Mouse (Mus musculus) heart, embryonic 13.5 days (tissue): ENCODE results near the gene Espl1. TPM values are rescaled to one million over a fixed set of nuclear protein-coding genes. Genes with fewer than 3 reads are reported as not detected.
"Not testable (repeated sequence)": the region's sequence is repeated elsewhere in the genome, so short reads cannot be mapped to it uniquely, and the experiment has no call there.

Experiments
- ATAC-seq: fragments of 200-750 bp; cut with Nextera tagmentation; 2 replicates; pipeline ENCODE4 v1.8.0; 2017; ENCODE audit warnings: moderate TSS enrichment; ENCODE audit not compliant: insufficient number of reproducible peaks, low FRiP score, low TSS enrichment; ENCODE audit errors: extremely low read depth
- H3K27ac ChIP-seq: fragments of 300-500 bp; sonication (generic); replicated peaks from 2 replicates; pipeline ENCODE4 v1.5.1; 2015; ENCODE audit warnings: moderate library complexity, mild to moderate bottlenecking, inconsistent platforms
- H3K27me3 ChIP-seq: fragments of 300-500 bp; sonication (generic); replicated peaks from 2 replicates; pipeline ENCODE4 v1.6.1; 2015; ENCODE audit warnings: mild to moderate bottlenecking, inconsistent platforms
- H3K36me3 ChIP-seq: fragments of 300-500 bp; sonication (generic); 2 replicates; pipeline ENCODE4 v1.6.1; 2015; ENCODE audit warnings: mild to moderate bottlenecking, inconsistent platforms
- H3K4me1 ChIP-seq: fragments of 300-500 bp; sonication (generic); 2 replicates; pipeline ENCODE4 v1.6.1; 2015; ENCODE audit warnings: inconsistent platforms
- H3K4me2 ChIP-seq: fragments of 300-500 bp; sonication (generic); 2 replicates; pipeline ENCODE4 v1.6.1; 2015; ENCODE audit warnings: inconsistent platforms, mild to moderate bottlenecking, moderate library complexity
- H3K4me3 ChIP-seq: fragments of 300-500 bp; sonication (generic); 2 replicates; pipeline ENCODE4 v1.5.1; 2015; ENCODE audit warnings: moderate library complexity, mild to moderate bottlenecking, inconsistent platforms
- H3K9ac ChIP-seq: fragments of 300-500 bp; sonication (generic); 2 replicates; pipeline ENCODE4 v1.6.1; 2015; ENCODE audit warnings: inconsistent platforms, mild to moderate bottlenecking, moderate library complexity
- H3K9me3 ChIP-seq: fragments of 300-500 bp; sonication (generic); 2 replicates; pipeline ENCODE4 v1.6.1; 2016; ENCODE audit warnings: inconsistent platforms
- WGBS: fragments of 180-500 bp; shearing (Covaris S2); methylation state at CpG from one replicate; pipeline ENCODE4 v1.1.7; 2015; ENCODE audit warnings: mixed read lengths; 5-methylcytosine and 5-hydroxymethylcytosine counted together
- polyA plus RNA-seq: library from polyadenylated mRNA; unstranded; fragments of >200 nt; fragmentation: Nextera tagmentation; extraction: Ambion mirVana; gene quantifications from 2 replicates; pipeline ENCODE4 v1.2.1, GENCODE M21; 2015

Espl1 gene
- polyA plus RNA-seq, 1 experiment from 2014 or later: 18.9 TPM

DNA sequence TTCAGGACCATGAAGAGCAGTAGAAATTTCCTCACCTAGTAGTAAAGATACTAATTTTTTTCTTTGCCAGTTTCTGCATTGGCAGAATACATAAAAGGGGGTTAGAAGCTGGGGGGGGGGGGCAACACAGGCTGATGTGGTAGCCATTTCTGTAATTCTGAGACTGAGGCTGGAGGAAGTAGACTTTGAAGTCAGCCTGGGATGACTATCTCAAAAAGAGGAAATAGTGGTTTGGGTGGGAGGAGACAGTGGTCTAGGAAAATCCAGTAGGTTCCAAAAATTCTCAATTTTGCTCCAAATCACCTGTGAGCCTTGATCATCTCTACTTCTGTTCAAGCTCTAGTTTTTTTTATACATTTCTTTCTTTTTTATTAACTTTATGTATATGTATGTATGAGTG is 15.4 kb downstream of the Espl1 start:
- Histone ChIP-seq H3K9ac (no peak overlapping the region), H3K9me3 (no peaks in the 10 kb centered on the region), H3K4me3 (no peak overlapping the region), H3K4me1 (0 out of 2 replicates have a peak, but pooled peaks cover 2% of the 10 kb centered on the region), H3K36me3 (peaks cover 95% of the 10 kb centered on the region), H3K4me2 (no peak overlapping the region), H3K27ac (no peak overlapping the region), H3K27me3 (no peaks in the 10 kb centered on the region)
- ATAC-seq: no peak

GRCm38 (mm10) chr15:102315292-102315691 is 19.2 kb downstream of the Espl1 start:
- Histone ChIP-seq H3K4me3 (no peak overlapping the region), H3K36me3 (peaks cover 95% of the 10 kb centered on the region), H3K9me3 (no peaks in the 10 kb centered on the region), H3K27ac (0 out of 2 replicates have a peak overlapping the region, but pooled peaks have one; percentile 17), H3K4me1 (0 out of 2 replicates have a peak, but pooled peaks cover 2% of the 10 kb centered on the region), H3K9ac (no peak overlapping the region), H3K27me3 (no peaks in the 10 kb centered on the region), H3K4me2 (no peak overlapping the region)
- 86% methylated on average over 8 of the region's 8 CpGs for WGBS
- ATAC-seq: no peak

GRCm38 (mm10) chr15:102316263-102316662 is 20.2 kb downstream of the Espl1 start:
- H3K27ac ChIP-seq: no peak overlapping the region
- H3K9me3 ChIP-seq: no peaks in the 10 kb centered on the region
- WGBS: 84% methylated on average over 6 of the region's 6 CpGs
- H3K9ac ChIP-seq: no peak overlapping the region
- no peak overlapping the region for H3K4me3 ChIP-seq
- no peak for ATAC-seq
- H3K4me1 ChIP-seq: no peaks in the 10 kb centered on the region
- H3K36me3 ChIP-seq: peaks cover 97% of the 10 kb centered on the region
- H3K4me2 ChIP-seq: no peak overlapping the region
- no peaks in the 10 kb centered on the region for H3K27me3 ChIP-seq

- Histone ChIP-seq H3K4me1 (peaks cover 14% of the 10 kb centered on the region), H3K4me2 (peak overlapping the region; percentile 90), H3K27me3 (no peaks in the 10 kb centered on the region), H3K36me3 (peaks cover 66% of the 10 kb centered on the region), H3K9me3 (no peaks in the 10 kb centered on the region), H3K9ac (0 out of 2 replicates have a peak overlapping the region, but pooled peaks have one; percentile 1), H3K4me3 (peak overlapping the region; percentile 22; the same call in 1 of the 2 replicates), H3K27ac (no peak overlapping the region)
- 76% methylated on average over 12 of the region's 12 CpGs for WGBS
- ATAC-seq: no peak
These were observed 28.8 kb downstream of the Espl1 start for GRCm38 (mm10) chr15:102324654-102325473.

DNA sequence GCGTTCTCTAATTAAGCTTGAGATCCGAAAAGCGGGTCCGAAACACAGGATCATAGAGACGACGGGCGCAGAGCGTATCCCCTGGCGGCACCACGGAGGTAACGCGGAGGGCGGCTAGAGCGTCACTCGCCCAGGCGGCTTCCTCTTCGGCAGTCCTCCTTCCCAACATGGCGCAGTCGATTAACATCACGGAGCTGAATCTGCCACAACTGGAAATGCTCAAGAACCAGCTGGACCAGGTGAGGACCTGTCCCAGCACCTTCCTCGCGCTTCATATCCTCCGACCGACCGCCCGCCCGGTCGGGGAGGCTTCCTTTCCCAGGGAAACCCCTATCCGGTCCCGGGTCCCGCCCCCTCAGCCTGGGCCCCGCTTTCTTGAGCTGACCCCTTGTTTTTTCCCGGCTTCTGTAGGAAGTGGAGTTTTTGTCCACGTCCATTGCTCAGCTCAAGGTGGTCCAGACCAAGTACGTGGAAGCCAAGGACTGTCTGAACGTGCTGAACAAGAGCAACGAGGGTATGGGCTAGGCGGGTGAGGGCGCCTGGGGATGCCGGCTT is 30.0 kb downstream of the Espl1 start, which contains the start of gene Pfdn5:
Gene Pfdn5, plus strand, starts transcription at position 95 of the 555 bp plus-strand sequence.
- WGBS: under 1% methylated on average over 40 of the region's 40 CpGs
- Histone ChIP-seq H3K4me2 (peak within 1 kb of the TSS; percentile 90), H3K27ac (peak within 1 kb of the TSS; percentile 60), H3K4me3 (peak within 1 kb of the TSS; percentile 66), H3K36me3 (peaks cover 66% of the 10 kb centered on the region), H3K27me3 (no peaks in the 10 kb centered on the region), H3K4me1 (peaks cover 16% of the 10 kb centered on the region), H3K9ac (peak within 1 kb of the TSS; percentile 84), H3K9me3 (no peaks in the 10 kb centered on the region)
- ATAC-seq: peak; percentile 60; the same call in 1 of the 2 replicates

DNA sequence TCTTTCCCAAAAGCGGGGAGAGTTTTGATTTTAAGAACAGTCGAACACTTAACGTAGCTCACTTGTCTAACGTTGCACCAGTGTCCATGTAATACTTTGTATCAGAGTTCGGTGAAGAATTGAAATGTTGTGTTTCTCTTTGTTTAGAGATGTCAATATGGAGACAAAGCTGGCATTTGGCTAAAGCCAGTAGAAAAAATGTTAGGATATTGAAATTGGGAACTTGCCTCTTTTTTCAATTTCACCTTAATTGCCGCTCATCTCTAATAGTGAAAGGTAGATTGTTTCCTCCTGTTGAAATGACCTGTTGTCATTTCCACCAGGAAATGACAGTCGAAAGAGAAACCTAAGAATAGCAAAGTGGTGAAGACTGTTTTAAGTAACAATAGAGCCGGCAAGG is 30.8 kb downstream of the Espl1 start:
- Histone ChIP-seq H3K4me2 (peak overlapping the region; percentile 90), H3K36me3 (peaks cover 61% of the 10 kb centered on the region), H3K27ac (peak overlapping the region; percentile 60; the same call in 1 of the 2 replicates), H3K9ac (peak overlapping the region; percentile 84), H3K27me3 (no peaks in the 10 kb centered on the region), H3K4me3 (peak overlapping the region; percentile 66), H3K9me3 (no peaks in the 10 kb centered on the region), H3K4me1 (peaks cover 20% of the 10 kb centered on the region)
- ATAC-seq: no peak
- 54% methylated on average over 8 of the region's 8 CpGs for WGBS

DNA sequence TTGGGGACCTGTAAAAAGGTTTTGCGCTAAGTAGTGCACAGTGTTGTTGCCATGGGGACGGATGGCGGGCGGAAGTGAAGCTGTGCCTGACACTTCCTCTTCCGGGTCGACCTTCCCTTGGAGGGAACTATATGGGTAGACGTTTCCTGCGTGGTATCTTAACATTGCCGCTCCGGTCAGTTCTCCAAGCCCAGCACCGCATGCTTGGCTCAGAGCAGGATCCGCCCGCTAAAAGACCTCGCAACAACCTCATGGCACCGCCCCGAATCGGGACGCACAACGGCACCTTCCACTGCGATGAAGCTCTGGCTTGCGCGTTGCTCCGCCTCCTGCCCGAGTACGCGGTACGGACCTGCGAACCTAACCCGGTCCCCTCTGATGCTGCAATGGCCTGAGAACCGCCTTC is 35.5 kb downstream of the Espl1 start, which contains the start of gene Myg1:
Gene Myg1, plus strand, starts transcription at position 100 of the 406 bp plus-strand sequence.
- peaks cover 32% of the 10 kb centered on the region for H3K4me1 ChIP-seq
- ATAC-seq: peak; percentile 58
- WGBS: under 1% methylated on average over 30 of the region's 30 CpGs
- no peaks in the 10 kb centered on the region for H3K9me3 ChIP-seq
- peak within 1 kb of the TSS; percentile 90 for H3K4me2 ChIP-seq
- H3K4me3 ChIP-seq: peak within 1 kb of the TSS; percentile 87
- H3K27me3 ChIP-seq: no peaks in the 10 kb centered on the region
- peak within 1 kb of the TSS; percentile 80 for H3K27ac ChIP-seq
- peaks cover 73% of the 10 kb centered on the region for H3K36me3 ChIP-seq
- H3K9ac ChIP-seq: peak within 1 kb of the TSS; percentile 89

GRCm38 (mm10) chr15:102335254-102335653 is 39.2 kb downstream of the Espl1 start:
- H3K9ac ChIP-seq: no peak overlapping the region
- peaks cover 24% of the 10 kb centered on the region for H3K4me1 ChIP-seq
- no peak overlapping the region for H3K27ac ChIP-seq
- no peak overlapping the region for H3K4me2 ChIP-seq
- no peak overlapping the region for H3K4me3 ChIP-seq
- ATAC-seq: no peak
- 81% methylated on average over 8 of the region's 8 CpGs for WGBS
- no peaks in the 10 kb centered on the region for H3K27me3 ChIP-seq
- peaks cover 87% of the 10 kb centered on the region for H3K36me3 ChIP-seq
- H3K9me3 ChIP-seq: no peaks in the 10 kb centered on the region

GRCm38 (mm10) chr15:102335925-102336324 is 39.9 kb downstream of the Espl1 start:
- not testable (repeated sequence) for H3K9ac ChIP-seq, H3K27ac ChIP-seq, H3K27me3 ChIP-seq, H3K9me3 ChIP-seq, H3K4me3 ChIP-seq, ATAC-seq, H3K4me2 ChIP-seq
- Histone ChIP-seq H3K4me1 (peaks cover 24% of the 10 kb centered on the region), H3K36me3 (peaks cover 84% of the 10 kb centered on the region)
- 88% methylated on average over 5 of the region's 5 CpGs for WGBS

- 85% methylated on average over 4 of the region's 4 CpGs for WGBS
- no peaks in the 10 kb centered on the region for H3K27me3 ChIP-seq
- peaks cover 18% of the 10 kb centered on the region for H3K4me1 ChIP-seq
- no peak overlapping the region for H3K27ac ChIP-seq
- peaks cover 80% of the 10 kb centered on the region for H3K36me3 ChIP-seq
- no peaks in the 10 kb centered on the region for H3K9me3 ChIP-seq
- H3K9ac ChIP-seq: no peak overlapping the region
- no peak overlapping the region for H3K4me2 ChIP-seq
- ATAC-seq: no peak
- H3K4me3 ChIP-seq: no peak overlapping the region
These were observed 40.9 kb downstream of the Espl1 start for GRCm38 (mm10) chr15:102336946-102337345.

DNA sequence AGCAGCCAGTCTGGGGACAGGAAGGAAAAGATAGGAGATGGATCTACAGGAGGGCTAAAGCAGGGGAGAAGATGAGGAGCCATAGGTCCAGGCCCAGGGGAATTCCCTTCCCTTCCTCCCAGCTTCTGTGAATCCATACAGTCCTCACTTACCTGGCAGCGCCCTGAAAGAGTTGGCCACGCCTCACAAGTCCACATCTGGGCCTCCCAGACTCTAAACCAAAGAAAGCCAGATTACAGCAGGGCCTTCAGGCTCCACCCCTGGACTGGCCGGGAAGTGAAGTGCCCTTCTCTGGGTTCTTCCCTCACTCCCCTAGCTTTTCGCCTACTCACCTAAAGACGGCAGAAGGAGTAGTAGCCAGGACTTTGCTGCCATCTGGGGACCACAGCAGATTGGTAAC is 43.5 kb downstream of the Espl1 start:
- Histone ChIP-seq H3K9ac (no peak overlapping the region), H3K4me1 (no peaks in the 10 kb centered on the region), H3K4me2 (no peak overlapping the region), H3K27me3 (no peaks in the 10 kb centered on the region), H3K27ac (no peak overlapping the region), H3K4me3 (no peak overlapping the region), H3K9me3 (no peaks in the 10 kb centered on the region), H3K36me3 (peaks cover 80% of the 10 kb centered on the region)
- 61% methylated on average over 5 of the region's 5 CpGs for WGBS
- no peak for ATAC-seq
